Mouse (Mus musculus) adrenal gland, postnatal 4 days (tissue): ENCODE data around the gene Zfp750. TPM values are rescaled to one million over a fixed set of nuclear protein-coding genes. Genes with fewer than 3 reads are reported as not detected.
A peak's percentile ranks its signal among the peaks of the same experiment; 100 is the strongest.

ENCODE experiments used
- DNase-seq, 2 experiments: peaks; one replicate each; pipeline ENCODE4 v3.0.0; 2021 to 2022; ENCODE audit warnings: low spot score in 2 of 2, mixed read lengths in 2 of 2
- total RNA-seq, 2 experiments: library from RNA; stranded (reverse); gene quantifications; 2 replicates each; pipeline ENCODE4 v1.2.3; 2021

The Zfp750 gene
- total RNA-seq, 2 experiments from 2014 or later = 0.70 to 1.0 TPM

DNA sequence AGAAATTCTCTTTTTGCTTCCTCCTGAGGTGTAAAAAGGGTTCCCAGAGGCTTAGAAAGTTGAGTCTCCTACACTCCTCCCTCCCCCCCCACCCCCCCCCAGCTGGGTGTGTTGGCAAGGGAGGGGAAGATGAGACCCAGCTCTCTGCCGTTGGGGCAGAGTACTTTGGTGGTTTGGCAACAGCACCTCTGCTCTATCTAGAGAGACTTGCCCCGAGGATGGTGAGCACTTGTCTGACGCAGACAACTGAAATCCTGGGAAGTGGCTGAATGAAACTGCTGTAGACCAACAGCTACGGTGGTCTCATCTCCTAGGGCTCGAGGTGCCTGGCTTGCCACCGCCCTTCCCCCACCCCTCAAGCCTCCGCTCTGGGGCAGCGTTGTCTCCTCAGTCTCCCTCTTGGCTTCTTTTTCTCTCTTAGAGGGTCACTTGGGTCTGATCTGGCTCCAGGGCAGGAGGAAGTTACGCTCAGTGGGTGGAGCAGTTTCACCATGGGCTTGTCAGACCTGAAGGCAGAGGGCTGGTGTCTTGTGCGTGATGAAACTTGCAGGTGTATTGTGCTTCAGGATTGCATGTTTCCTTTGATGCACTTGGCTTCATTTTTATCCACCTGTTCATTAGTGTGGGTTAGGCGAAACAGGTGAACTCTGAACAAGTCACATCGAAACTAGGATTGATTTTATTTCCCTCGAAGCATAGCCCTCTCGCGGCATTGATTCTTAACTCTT is 39.5 kb downstream of the Zfp750 start:
- DNase-seq = no peak

DNA sequence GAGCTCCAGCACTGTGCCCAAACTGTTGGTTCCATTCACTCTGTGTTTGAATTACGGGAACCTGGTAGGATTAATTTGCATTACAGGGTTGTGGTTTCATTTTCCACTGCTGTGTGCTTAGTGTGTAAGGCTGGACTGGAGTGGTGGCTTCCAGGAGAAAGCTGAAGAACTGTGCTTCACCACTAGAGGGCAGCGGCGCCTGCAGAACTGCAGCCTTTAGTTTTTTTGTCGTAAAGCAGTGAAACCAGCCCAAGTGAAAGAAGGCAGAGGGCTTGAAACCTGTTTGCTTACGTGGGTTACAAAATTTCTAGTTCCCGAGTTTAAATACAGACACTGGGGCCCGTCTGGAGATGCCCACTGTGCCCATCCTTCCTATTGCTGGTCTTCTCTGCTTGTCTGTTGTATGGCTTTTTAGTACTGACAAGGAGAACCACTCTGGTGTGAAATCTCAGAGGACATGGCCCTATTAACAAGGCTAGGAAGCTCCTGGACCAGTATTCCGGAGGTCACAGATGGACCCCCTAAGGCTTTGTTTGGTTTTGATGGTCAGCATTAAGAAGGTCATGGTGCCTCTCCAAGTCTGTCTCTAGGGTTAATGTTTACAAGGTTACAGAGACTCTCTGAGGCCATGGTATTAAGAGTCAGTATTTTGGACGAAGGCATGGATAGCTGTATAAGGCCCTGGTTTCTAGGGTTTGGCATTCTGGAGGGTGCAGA is 43.3 kb downstream of the Zfp750 start:
- DNase-seq = peak; percentile 52 to 69

DNA sequence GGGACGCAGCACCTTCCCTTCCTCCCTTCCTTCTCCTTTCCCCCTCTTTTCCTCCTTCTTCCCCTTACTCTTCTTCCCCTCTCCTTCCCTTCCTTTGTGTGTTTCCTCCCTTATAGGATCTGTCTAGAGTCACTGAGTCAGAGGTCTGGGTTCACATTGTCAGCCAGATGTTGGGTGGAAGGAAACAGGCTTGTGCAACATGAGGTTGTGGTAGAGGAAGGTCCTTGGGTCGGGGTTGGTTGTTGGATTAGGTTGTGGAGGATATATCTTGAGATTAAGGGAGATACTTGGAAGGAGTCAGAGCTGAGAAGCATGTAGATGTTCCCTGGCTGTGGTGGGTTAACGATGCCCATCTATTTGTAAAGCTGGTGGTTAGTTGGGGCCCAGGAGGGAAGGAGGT is 44.3 kb downstream of the Zfp750 start:
- no peak for DNase-seq

DNA sequence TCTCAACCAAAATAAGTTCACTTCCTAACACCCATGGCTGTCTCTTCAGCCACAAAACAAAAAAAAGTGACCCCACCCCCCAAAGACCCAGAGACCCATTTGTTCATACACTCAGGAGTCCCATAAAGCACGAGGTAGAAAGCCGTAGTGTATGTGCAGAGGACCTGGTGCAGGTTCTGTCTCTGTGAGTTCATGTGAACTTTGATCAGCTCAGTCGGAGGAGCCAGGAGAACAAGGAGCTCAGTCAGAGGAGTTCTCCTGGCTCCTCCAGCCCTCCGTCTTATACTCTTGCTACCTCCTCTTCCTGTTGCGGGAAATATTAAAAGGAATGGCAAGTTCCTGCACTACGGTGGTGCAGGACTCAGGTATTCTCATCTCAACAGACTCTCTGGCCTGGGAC is 51.7 kb downstream of the Zfp750 start:
- DNase-seq = no peak

Other genes with a start within 250 kb of the Zfp750 start
- 10 to 100 TPM; 65.1 to 71.0 TPM for gene Wdr45b, start 164.9 kb downstream of the Zfp750 start, total RNA-seq
- 1 to 10 TPM; 5.5 to 7.7 TPM for gene Rab40b, start 131.1 kb downstream of the Zfp750 start, total RNA-seq
- gene Fn3krp, start 97.9 kb downstream of the Zfp750 start, total RNA-seq = 10 to 100 TPM; 14.8 to 16.1 TPM
- gene Fn3k, start 84.4 kb downstream of the Zfp750 start, total RNA-seq = 1 to 10 TPM; 5.3 to 5.4 TPM
- 10 to 100 TPM; 45.0 to 46.3 TPM for gene Tbcd, start 67.4 kb downstream of the Zfp750 start, total RNA-seq
- gene B3gntl1, start 153.8 kb upstream of the Zfp750 start, total RNA-seq = 10 to 100 TPM; 11.9 to 14.5 TPM
- 10 to 100 TPM; 13.8 to 16.8 TPM for gene Metrnl, start 182.2 kb upstream of the Zfp750 start, total RNA-seq